Mouse (Mus musculus) spleen, postnatal 0 days (tissue): Measurements from ENCODE around the gene Arid3b. TPM values are rescaled to one million over a fixed set of nuclear protein-coding genes. Genes with fewer than 3 reads are reported as not detected.

ENCODE experiments used
- polyA plus RNA-seq: library from polyadenylated mRNA; unstranded; fragments of >200 nt; fragmentation: Nextera tagmentation; extraction: Ambion mirVana; gene quantifications from 2 replicates; pipeline ENCODE4 v1.2.1, GENCODE M21; 2015

Arid3b gene
- polyA plus RNA-seq, result 6.1 and 6.7 TPM in 2 replicates

DNA sequence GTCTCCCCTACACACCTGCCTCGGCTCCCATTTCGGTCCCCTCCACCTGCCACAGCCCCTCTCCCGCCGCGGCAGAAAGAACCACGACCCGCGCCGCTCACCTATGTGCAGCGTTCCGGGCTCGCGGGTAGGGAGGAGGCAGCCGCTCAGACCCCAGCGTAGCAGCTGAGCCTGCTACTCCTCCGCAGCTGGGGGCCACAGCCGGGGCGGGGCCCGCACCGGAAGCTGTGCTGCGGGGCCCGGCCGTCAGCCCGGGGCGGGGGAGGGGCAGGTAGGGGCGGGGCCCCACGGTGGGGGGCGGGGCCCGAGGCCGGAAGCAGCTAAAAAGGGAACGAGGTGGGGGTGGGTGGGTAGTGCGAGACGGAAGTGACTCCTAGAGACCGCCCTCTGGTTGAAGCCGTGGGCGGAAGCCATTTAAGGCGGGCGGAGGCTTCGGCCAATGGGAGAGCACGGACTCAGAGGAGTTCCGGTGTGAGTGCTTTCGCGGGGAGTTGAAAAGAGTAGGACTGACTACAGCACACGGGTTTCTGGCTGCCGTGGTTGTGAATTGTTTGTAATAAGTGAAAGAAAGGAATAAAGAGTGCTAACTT, at the start of gene Arid3b:
Arid3b (minus strand) TSS at position 213 of the 590 bp plus-strand sequence.

GRCm38 (mm10) chr9:57765364-57766351, 70.9 kb downstream of the Arid3b start, which contains the start of gene Clk3:
Clk3 (minus strand) TSS chr9:57765860.

Other genes with a start within 250 kb of the Arid3b start
- 4.7 and 6.4 TPM in 2 replicates for gene Ulk3, start 247.3 kb downstream of the Arid3b start, polyA plus RNA-seq
- gene Cplx3, start 230.5 kb downstream of the Arid3b start, polyA plus RNA-seq, result not detected in 2 replicates
- gene Lman1l, start 216.0 kb downstream of the Arid3b start, polyA plus RNA-seq, result not detected in 2 replicates
- gene Csk, start 183.2 kb downstream of the Arid3b start, polyA plus RNA-seq, result 31.6 and 33.8 TPM in 2 replicates
- gene Cyp1a2, start 153.1 kb downstream of the Arid3b start, polyA plus RNA-seq, result not detected in 2 replicates
- 0.04 and 0.16 TPM in 2 replicates for gene Cyp1a1, start 148.9 kb downstream of the Arid3b start, polyA plus RNA-seq
- 16.2 and 17.0 TPM in 2 replicates for gene Edc3, start 128.3 kb downstream of the Arid3b start, polyA plus RNA-seq
- 77.0 and 77.2 TPM in 2 replicates for gene Clk3, start 70.9 kb downstream of the Arid3b start, polyA plus RNA-seq
- 70.9 and 74.4 TPM in 2 replicates for gene Ubl7, start 74.2 kb upstream of the Arid3b start, polyA plus RNA-seq
- gene Sema7a, start 103.3 kb upstream of the Arid3b start, polyA plus RNA-seq, result 0.65 and 0.80 TPM in 2 replicates
- 12.4 and 24.9 TPM in 2 replicates for gene Cyp11a1, start 169.6 kb upstream of the Arid3b start, polyA plus RNA-seq
- 0.08 and 0.25 TPM in 2 replicates for gene Stra6, start 227.0 kb upstream of the Arid3b start, polyA plus RNA-seq